Mouse (Mus musculus): ENCODE data around the gene Evi5l. TPM values are rescaled to one million over a fixed set of nuclear protein-coding genes. Genes with fewer than 3 reads are reported as not detected.

Gene Evi5l
- polyA plus RNA-seq, 1 experiment = 3.9 TPM

DNA sequence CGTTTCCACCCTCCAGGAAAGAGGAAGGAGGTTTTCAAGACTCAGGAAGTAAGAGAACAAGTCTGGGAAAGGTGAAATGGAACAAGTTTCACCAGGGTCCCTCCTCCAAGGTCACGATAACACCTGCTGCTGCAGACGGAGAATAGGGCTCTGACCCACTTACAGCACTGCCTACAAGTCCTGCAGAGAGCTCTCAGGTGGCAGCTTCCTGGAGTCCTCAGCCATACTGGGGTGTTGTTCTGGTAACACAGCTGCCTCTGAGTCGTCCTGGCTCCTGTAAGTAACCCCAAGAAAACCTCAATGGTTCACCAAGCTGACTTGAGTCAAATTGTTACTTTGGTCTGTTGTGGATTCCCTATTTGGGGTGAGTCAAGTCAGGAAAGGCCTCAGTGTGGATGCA is 3.6 kb upstream of the Evi5l start:
- WGBS = 39% methylated on average over 4 of the region's 4 CpGs
- peaks cover 9% of the 10 kb centered on the region for H3K27me3 ChIP-seq (ENCODE audit: control insufficient read depth, insufficient read depth, low read length)
- no peaks in the 10 kb centered on the region for H3K4me1 ChIP-seq (ENCODE audit: control insufficient read depth, insufficient read depth, insufficient read length, low read length)
- no peak overlapping the region for H3K4me3 ChIP-seq (ENCODE audit: low read depth, low read length)
- TF ChIP-seq CTCF (IDR thresholded peaks at IDR 0.05; ENCODE audit: extremely low read depth, insufficient read length, insufficient replicate concordance, low read depth, low read length) = no peak
- TF ChIP-seq POLR2A (IDR thresholded peaks at IDR 0.05; ENCODE audit: low read depth, low read length) = no peak
- no peak overlapping the region for H3K27ac ChIP-seq (ENCODE audit: insufficient read depth, low read depth, low read length)
- no peaks in the 10 kb centered on the region for H3K36me3 ChIP-seq (ENCODE audit: control insufficient read depth, insufficient read depth, low read length)

DNA sequence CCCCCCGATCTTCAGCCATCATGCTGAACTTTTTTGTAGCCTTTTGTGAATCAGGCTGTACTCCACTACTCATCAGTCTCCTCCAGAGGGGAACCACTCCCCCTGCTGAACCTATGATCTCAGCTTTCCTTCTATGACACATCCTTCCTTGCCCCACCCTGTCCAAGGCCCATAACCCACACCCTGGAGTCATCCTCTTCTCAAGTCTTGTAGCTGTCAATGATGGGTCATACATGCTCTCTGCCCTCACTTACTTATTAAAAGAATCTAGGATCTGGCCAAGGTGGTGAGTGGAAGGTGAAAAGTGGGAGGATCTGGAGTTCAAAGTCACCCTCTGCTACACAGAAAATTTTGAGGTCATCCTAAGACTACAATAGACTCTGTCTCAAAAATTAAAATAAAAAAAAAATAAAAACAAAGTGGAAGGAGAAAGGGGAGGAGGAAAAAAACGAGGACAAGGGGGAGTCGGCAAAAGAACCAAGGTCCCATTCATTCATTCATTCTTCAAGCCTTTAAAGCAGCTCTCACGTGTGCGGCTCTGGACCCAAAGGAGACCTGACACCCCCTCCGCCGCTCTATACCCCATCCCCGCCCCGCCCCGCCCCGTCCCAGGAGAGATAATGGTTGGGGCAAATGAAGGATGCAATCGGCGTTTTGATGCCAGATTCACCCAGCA is 1.1 kb upstream of the Evi5l start:
- H3K4me1 ChIP-seq (ENCODE audit: control insufficient read depth, insufficient read depth, insufficient read length, low read length) = no peaks in the 10 kb centered on the region
- H3K27me3 ChIP-seq (ENCODE audit: control insufficient read depth, insufficient read depth, low read length) = peaks cover 9% of the 10 kb centered on the region; the same call in 1 of the 2 replicates
- H3K4me3 ChIP-seq (ENCODE audit: low read depth, low read length) = peak overlapping the region; percentile 64
- no peak overlapping the region for H3K27ac ChIP-seq (ENCODE audit: insufficient read depth, low read depth, low read length)
- WGBS = 8% methylated on average over 13 of the region's 13 CpGs
- no peak for TF ChIP-seq POLR2A (IDR thresholded peaks at IDR 0.05; ENCODE audit: low read depth, low read length)
- no peak for TF ChIP-seq CTCF (IDR thresholded peaks at IDR 0.05; ENCODE audit: extremely low read depth, insufficient read length, insufficient replicate concordance, low read depth, low read length)
- no peaks in the 10 kb centered on the region for H3K36me3 ChIP-seq (ENCODE audit: control insufficient read depth, insufficient read depth, low read length)

DNA sequence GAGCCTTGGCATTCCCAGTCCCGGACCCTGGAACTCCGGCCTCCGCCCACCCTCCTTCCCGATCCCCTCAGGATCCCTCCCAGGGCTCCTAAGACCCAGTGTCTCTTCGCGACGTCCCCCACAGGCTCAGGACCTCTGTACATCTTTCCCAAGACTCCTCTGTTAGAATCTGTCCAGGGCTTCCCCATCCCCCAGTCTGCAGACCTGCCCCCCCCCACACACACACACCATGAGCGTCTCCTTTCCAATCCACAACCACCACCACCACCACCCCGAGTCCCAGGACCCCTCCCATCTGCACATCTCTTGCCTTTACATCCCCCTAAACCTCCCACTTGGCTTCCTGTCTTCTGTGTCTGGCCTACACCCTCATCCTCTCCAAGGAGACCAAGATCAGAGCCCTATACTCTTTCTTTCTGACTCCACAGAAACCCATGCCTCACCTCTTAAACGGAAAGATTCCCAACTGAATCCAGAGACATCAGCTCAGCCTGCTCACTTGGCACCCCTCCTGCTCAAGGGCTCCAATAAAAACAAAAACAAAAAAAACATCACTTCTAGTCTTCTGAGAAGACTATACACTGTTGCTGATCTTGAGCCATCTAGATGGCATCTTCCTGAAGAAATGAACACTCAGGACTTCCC is 636 bp downstream of the Evi5l start:
- Histone ChIP-seq H3K27me3 (ENCODE audit: control insufficient read depth, insufficient read depth, low read length) (0 out of 2 replicates have a peak, but pooled peaks cover 5% of the 10 kb centered on the region), H3K4me1 (ENCODE audit: control insufficient read depth, insufficient read depth, insufficient read length, low read length) (no peaks in the 10 kb centered on the region), H3K4me3 (ENCODE audit: low read depth, low read length) (peak overlapping the region; percentile 84), H3K36me3 (ENCODE audit: control insufficient read depth, insufficient read depth, low read length) (no peaks in the 10 kb centered on the region), H3K27ac (ENCODE audit: insufficient read depth, low read depth, low read length) (no peak overlapping the region)
- no peak for TF ChIP-seq POLR2A (IDR thresholded peaks at IDR 0.05; ENCODE audit: low read depth, low read length)
- no peak for TF ChIP-seq CTCF (IDR thresholded peaks at IDR 0.05; ENCODE audit: extremely low read depth, insufficient read length, insufficient replicate concordance, low read depth, low read length)
- 15% methylated on average over 10 of the region's 10 CpGs for WGBS

DNA sequence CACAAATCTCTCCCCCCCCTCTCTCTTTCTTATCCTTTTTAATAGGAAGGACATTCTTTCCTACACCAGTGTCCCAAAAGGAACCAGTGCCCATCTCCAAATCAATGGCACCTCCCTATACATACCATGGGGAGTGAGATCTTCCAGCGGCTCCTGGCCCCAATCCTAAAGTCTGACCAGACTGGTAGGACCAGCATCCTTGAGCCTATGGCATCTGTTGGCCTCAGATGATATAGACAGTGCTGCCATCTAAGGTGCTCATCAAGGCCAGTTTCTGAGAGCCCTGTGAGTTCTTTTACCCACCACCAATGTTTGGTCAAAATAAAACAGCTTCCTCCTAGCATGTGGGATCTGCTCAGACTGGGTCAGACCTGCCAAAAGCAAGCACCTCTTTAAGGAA is 1.6 kb downstream of the Evi5l start:
- H3K36me3 ChIP-seq (ENCODE audit: control insufficient read depth, insufficient read depth, low read length) = no peaks in the 10 kb centered on the region
- TF ChIP-seq CTCF (IDR thresholded peaks at IDR 0.05; ENCODE audit: extremely low read depth, insufficient read length, insufficient replicate concordance, low read depth, low read length) (no peak), POLR2A (IDR thresholded peaks at IDR 0.05; ENCODE audit: low read depth, low read length) (no peak)
- H3K27ac ChIP-seq (ENCODE audit: insufficient read depth, low read depth, low read length) = no peak overlapping the region
- 0 out of 2 replicates have a peak, but pooled peaks cover 5% of the 10 kb centered on the region for H3K27me3 ChIP-seq (ENCODE audit: control insufficient read depth, insufficient read depth, low read length)
- no peak overlapping the region for H3K4me3 ChIP-seq (ENCODE audit: low read depth, low read length)
- H3K4me1 ChIP-seq (ENCODE audit: control insufficient read depth, insufficient read depth, insufficient read length, low read length) = no peaks in the 10 kb centered on the region
- WGBS = 91% methylated on average over 1 of the region's 1 CpGs

DNA sequence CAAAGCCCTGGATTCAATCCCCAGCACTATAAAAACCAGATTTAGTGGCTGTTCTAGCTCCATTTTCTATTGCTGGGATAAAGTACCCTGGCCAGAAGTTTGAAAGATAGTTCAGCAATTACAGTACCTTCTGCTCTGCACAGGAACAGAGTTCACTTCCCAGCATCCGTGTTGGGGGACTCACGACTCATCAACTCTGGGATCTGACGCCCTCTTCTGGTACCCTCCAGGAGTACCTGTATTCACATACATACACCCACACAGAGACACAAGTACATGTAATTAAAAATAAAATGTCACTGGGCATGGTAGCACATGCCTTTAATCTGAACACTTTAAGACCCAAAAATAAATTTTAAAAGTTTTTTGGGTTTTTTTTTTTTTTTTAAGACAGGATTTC is 6.1 kb downstream of the Evi5l start:
- Histone ChIP-seq H3K4me1 (ENCODE audit: control insufficient read depth, insufficient read depth, insufficient read length, low read length) (no peaks in the 10 kb centered on the region), H3K27me3 (ENCODE audit: control insufficient read depth, insufficient read depth, low read length) (no peaks in the 10 kb centered on the region), H3K4me3 (ENCODE audit: low read depth, low read length) (no peak overlapping the region), H3K27ac (ENCODE audit: insufficient read depth, low read depth, low read length) (no peak overlapping the region), H3K36me3 (ENCODE audit: control insufficient read depth, insufficient read depth, low read length) (no peaks in the 10 kb centered on the region)
- WGBS = 85% methylated on average over 3 of the region's 3 CpGs
- TF ChIP-seq CTCF (IDR thresholded peaks at IDR 0.05; ENCODE audit: extremely low read depth, insufficient read length, insufficient replicate concordance, low read depth, low read length) = no peak
- TF ChIP-seq POLR2A (IDR thresholded peaks at IDR 0.05; ENCODE audit: low read depth, low read length) = no peak

DNA sequence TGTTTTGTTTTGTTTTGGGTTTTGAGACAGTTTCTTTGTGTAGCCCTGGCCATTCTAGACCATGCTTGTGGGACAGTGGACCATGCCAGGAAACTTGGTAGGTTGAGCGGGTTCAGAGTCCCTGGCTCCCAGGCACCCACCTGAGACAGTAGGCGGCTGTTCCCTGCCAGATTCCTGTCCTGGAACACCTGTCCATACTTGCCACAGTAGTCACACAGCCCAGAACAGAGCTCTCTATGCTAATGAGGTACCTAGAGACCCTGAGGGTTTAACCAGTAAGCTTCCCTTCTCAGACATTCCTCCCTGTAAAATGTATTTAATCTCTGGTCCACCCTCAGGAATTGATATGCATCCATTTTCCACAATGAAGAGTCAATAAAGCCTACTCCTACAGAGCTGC is 7.7 kb downstream of the Evi5l start:
- H3K36me3 ChIP-seq (ENCODE audit: control insufficient read depth, insufficient read depth, low read length) = no peaks in the 10 kb centered on the region
- H3K27ac ChIP-seq (ENCODE audit: insufficient read depth, low read depth, low read length) = no peak overlapping the region
- TF ChIP-seq POLR2A (IDR thresholded peaks at IDR 0.05; ENCODE audit: low read depth, low read length) = no peak
- WGBS = 81% methylated on average over 2 of the region's 2 CpGs
- no peaks in the 10 kb centered on the region for H3K4me1 ChIP-seq (ENCODE audit: control insufficient read depth, insufficient read depth, insufficient read length, low read length)
- no peaks in the 10 kb centered on the region for H3K27me3 ChIP-seq (ENCODE audit: control insufficient read depth, insufficient read depth, low read length)
- H3K4me3 ChIP-seq (ENCODE audit: low read depth, low read length) = no peak overlapping the region

DNA sequence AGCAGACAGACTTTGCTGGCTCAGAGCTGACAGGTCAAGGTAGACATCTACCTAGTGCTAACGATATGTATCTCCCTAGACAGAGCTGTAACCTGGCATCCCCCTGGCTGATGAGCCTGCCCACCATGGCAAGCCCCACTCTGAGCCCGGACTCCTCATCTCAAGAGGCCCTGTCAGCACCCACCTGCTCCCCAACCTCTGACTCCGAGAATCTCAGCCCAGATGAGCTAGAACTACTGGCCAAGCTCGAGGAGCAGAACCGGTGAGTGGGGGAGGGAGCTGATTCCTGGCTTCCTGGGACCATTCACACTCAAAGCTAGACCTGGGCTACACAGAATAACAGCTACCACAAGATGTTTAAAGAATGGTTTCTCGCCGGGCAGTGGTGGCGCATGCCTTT is 17.0 kb downstream of the Evi5l start:
- Histone ChIP-seq H3K4me1 (ENCODE audit: control insufficient read depth, insufficient read depth, insufficient read length, low read length) (no peaks in the 10 kb centered on the region), H3K27ac (ENCODE audit: insufficient read depth, low read depth, low read length) (no peak overlapping the region), H3K4me3 (ENCODE audit: low read depth, low read length) (no peak overlapping the region), H3K27me3 (ENCODE audit: control insufficient read depth, insufficient read depth, low read length) (no peaks in the 10 kb centered on the region), H3K36me3 (ENCODE audit: control insufficient read depth, insufficient read depth, low read length) (0 out of 2 replicates have a peak, but pooled peaks cover 2% of the 10 kb centered on the region)
- TF ChIP-seq POLR2A (IDR thresholded peaks at IDR 0.05; ENCODE audit: low read depth, low read length) (no peak), CTCF (IDR thresholded peaks at IDR 0.05; ENCODE audit: extremely low read depth, insufficient read length, insufficient replicate concordance, low read depth, low read length) (no peak)
- 92% methylated on average over 8 of the region's 8 CpGs for WGBS

Data from small intestine, adult 2 months (tissue).